Mouse (Mus musculus) lung, postnatal 0 days (tissue): ENCODE measurements around the gene Cers5. TPM values are rescaled to one million over a fixed set of nuclear protein-coding genes. Genes with fewer than 3 reads are reported as not detected.

Experiments used
- ATAC-seq: fragments of 200-750 bp; cut with Nextera tagmentation; 2 replicates; pipeline ENCODE4 v1.8.0; 2017; ENCODE audit warnings: moderate library complexity
- DNase-seq: peaks from one replicate; pipeline ENCODE4 v3.0.0-alpha.2; 2016; ENCODE audit warnings: low spot score
- H3K27ac ChIP-seq: fragments of 300-500 bp; sonication (generic); 2 replicates; pipeline ENCODE4 v1.5.1; 2014; ENCODE audit warnings: antibody characterized with exemption, mild to moderate bottlenecking, low read length, mixed read lengths
- H3K27me3 ChIP-seq: fragments of 300-500 bp; sonication (generic); replicated peaks from 2 replicates; pipeline ENCODE4 v1.6.1; 2014; ENCODE audit warnings: low read length, mixed read lengths; ENCODE audit not compliant: insufficient read depth
- H3K36me3 ChIP-seq: fragments of 300-500 bp; sonication (generic); 2 replicates; pipeline ENCODE4 v1.6.1; 2014; ENCODE audit warnings: low read length, mixed read lengths; ENCODE audit not compliant: insufficient read depth
- H3K4me1 ChIP-seq: fragments of 300-500 bp; sonication (generic); 2 replicates; pipeline ENCODE4 v1.6.1; 2014; ENCODE audit warnings: antibody characterized with exemption, low read depth, low read length, mixed read lengths; ENCODE audit not compliant: insufficient read depth
- H3K4me2 ChIP-seq: fragments of 300-500 bp; sonication (generic); replicated peaks from 2 replicates; pipeline ENCODE4 v1.6.1; 2014; ENCODE audit warnings: low read depth, mild to moderate bottlenecking, low read length, moderate library complexity, mixed read lengths
- H3K4me3 ChIP-seq: fragments of 300-500 bp; sonication (generic); 2 replicates; pipeline ENCODE4 v1.5.1; 2014; ENCODE audit warnings: low read depth, low read length
- H3K9ac ChIP-seq: fragments of 300-500 bp; sonication (generic); replicated peaks from 2 replicates; pipeline ENCODE4 v1.6.1; 2014; ENCODE audit warnings: low read depth, mild to moderate bottlenecking
- H3K9me3 ChIP-seq: fragments of 300-500 bp; sonication (generic); 2 replicates; pipeline ENCODE4 v1.6.1; 2016; ENCODE audit warnings: low read length, mixed read lengths
- CTCF ChIP-seq: IDR thresholded peaks from 2 replicates; pipeline ENCODE4 v1.5.1; 2016; ENCODE audit warnings: antibody characterized with exemption, mild to moderate bottlenecking
- EP300 ChIP-seq: IDR thresholded peaks from 2 replicates; pipeline ENCODE4 v1.6.1; 2016; ENCODE audit warnings: antibody characterized with exemption, mild to moderate bottlenecking, control low read depth
- WGBS: fragments of 180-500 bp; shearing (Covaris S2); extraction: QIAGEN DNeasy Blood & Tissue Kit; methylation state at CpG from one replicate; pipeline ENCODE4 v1.1.7; 2014; 5-methylcytosine and 5-hydroxymethylcytosine counted together
- polyA plus RNA-seq: library from polyadenylated mRNA; unstranded; fragments of >200 nt; fragmentation: Nextera tagmentation; extraction: Ambion mirVana; gene quantifications from 2 replicates; pipeline ENCODE4 v1.2.1, GENCODE M21; 2015

The Cers5 gene
- polyA plus RNA-seq, 1 experiment from 2014 or later, result 67.1 TPM

DNA sequence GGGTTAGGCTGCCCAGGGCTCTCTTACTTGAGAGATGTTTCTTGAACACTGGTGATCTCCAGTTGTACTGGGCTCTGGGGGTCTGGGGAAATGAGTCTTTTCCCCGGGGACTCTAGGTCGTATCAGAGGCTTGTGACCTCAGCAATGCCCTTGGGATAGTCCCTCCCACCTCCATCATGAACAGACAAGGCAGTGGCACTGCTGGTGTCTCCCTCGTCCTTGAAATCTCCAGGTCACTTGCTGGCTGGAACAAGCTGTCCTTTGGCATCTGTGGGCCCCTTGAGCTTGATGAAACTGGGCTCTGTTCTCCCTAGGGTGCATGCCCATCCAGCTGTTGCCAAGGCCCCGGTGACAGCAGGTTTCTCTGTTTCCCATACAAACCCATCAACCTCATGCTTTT is 58.5 kb downstream of the Cers5 start:
- Histone ChIP-seq H3K4me3 (no peak overlapping the region), H3K9me3 (no peaks in the 10 kb centered on the region), H3K4me2 (no peak overlapping the region), H3K4me1 (no peaks in the 10 kb centered on the region), H3K27ac (no peak overlapping the region), H3K27me3 (no peaks in the 10 kb centered on the region), H3K9ac (no peak overlapping the region), H3K36me3 (peaks cover 23% of the 10 kb centered on the region)
- TF ChIP-seq CTCF (no peak), EP300 (no peak)
- ATAC-seq (no peak), DNase-seq (no peak)
- WGBS, result 61% methylated on average over 4 of the region's 4 CpGs

DNA sequence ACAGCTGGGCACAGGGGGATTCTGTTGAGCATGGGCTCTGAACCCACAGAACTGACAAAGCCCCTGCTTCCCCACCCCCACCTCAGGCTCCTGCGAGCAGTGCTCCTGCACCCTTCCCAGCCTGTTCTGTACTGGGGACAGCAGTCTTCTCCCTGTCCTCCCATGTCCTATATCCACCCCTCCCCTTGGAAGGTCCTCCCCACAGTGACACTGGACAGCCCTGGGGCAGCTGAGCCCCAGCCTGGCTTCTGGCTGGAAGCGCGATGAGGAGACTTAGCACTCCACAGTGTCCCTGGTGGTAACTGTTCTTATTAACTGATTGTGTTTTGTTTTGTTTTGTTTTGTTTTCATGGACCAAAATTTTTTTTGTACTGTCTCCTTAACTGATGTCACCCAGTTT is 59.1 kb downstream of the Cers5 start:
- H3K4me3 ChIP-seq, result no peak overlapping the region
- no peaks in the 10 kb centered on the region for H3K4me1 ChIP-seq
- WGBS, result 83% methylated on average over 3 of the region's 3 CpGs
- DNase-seq, result no peak
- H3K9me3 ChIP-seq, result no peaks in the 10 kb centered on the region
- H3K36me3 ChIP-seq, result peaks cover 28% of the 10 kb centered on the region
- ATAC-seq, result no peak
- no peak overlapping the region for H3K4me2 ChIP-seq
- no peak overlapping the region for H3K9ac ChIP-seq
- TF ChIP-seq EP300 (no peak), CTCF (no peak; the same call in 1 of the 2 replicates)
- H3K27ac ChIP-seq, result no peak overlapping the region
- no peaks in the 10 kb centered on the region for H3K27me3 ChIP-seq

DNA sequence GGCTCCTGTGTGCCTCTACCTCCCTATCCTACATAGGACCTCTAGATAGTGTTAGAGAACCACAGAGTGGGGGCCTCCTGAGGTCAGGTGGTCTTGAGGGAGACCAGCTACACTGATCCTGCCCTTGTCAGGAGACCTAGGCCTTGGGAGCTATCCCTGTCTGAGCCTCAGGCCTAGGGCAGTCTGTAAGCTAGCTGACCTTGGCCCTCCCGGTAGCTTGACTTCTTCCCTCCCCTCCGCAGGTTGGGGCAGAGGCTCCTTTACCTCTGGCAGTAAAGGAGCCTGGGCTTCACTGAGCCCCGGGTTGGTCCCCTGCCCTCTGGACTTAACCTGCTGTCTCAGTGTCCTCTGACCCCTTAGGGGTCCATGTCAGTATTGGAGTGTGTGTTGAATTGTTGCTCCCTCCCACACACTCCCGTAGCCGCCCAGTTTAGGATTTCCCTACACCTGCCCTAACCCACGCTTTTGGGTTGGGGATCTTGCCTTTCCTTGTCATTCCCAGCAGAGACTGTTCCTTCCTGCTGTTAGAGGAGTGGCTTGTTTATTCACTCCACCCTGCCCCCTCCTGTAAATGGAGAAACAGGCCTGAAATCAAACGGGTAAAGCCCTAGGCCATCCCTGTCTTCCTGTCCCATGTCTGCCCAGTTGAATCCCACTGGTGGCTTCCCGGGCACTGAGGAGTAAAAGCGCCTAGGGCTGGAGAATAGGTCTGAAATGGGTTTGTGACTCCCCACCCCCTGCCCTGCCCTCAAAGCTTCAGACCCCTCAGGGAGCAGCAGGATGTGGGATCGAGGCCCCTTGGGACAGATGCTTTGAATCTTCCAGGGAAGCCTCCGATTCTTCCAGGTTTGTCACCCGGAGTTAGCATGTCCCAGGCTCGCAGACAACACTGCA is 59.8 kb downstream of the Cers5 start:
- H3K4me3 ChIP-seq, result no peak overlapping the region
- no peak for TF ChIP-seq CTCF
- no peak for TF ChIP-seq EP300
- no peaks in the 10 kb centered on the region for H3K4me1 ChIP-seq
- H3K36me3 ChIP-seq, result peaks cover 32% of the 10 kb centered on the region
- 66% methylated on average over 11 of the region's 13 CpGs for WGBS
- H3K9me3 ChIP-seq, result no peaks in the 10 kb centered on the region
- no peak overlapping the region for H3K9ac ChIP-seq
- ATAC-seq (no peak), DNase-seq (no peak)
- H3K27me3 ChIP-seq, result no peaks in the 10 kb centered on the region
- H3K4me2 ChIP-seq, result no peak overlapping the region
- no peak overlapping the region for H3K27ac ChIP-seq

DNA sequence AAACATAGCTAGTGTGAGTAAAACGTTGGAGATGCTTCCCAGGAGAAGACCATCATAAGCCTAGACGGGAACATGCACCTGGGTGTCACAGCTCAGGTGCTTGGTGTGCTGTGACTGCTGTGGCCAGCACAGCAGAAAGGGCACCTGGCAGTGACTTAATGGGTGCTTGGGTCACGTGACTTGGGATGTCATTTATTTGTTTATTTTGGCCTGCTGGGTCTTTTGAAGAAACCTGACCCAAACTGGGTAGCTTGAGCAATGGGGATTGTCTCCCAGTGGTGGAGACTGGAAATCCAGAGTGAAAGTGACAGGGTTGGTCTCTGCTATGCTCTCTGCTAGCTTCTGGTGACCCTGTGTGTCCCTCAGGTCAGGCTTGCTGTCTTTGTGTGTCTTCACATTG is 61.2 kb downstream of the Cers5 start:
- no peak overlapping the region for H3K27ac ChIP-seq
- H3K4me2 ChIP-seq, result no peak overlapping the region
- H3K9me3 ChIP-seq, result no peaks in the 10 kb centered on the region
- peaks cover 40% of the 10 kb centered on the region for H3K36me3 ChIP-seq
- 58% methylated on average over 3 of the region's 3 CpGs for WGBS
- H3K9ac ChIP-seq, result no peak overlapping the region
- no peaks in the 10 kb centered on the region for H3K27me3 ChIP-seq
- no peaks in the 10 kb centered on the region for H3K4me1 ChIP-seq
- no peak overlapping the region for H3K4me3 ChIP-seq
- no peak for DNase-seq
- no peak for ATAC-seq
- TF ChIP-seq EP300 (no peak), CTCF (no peak)

DNA sequence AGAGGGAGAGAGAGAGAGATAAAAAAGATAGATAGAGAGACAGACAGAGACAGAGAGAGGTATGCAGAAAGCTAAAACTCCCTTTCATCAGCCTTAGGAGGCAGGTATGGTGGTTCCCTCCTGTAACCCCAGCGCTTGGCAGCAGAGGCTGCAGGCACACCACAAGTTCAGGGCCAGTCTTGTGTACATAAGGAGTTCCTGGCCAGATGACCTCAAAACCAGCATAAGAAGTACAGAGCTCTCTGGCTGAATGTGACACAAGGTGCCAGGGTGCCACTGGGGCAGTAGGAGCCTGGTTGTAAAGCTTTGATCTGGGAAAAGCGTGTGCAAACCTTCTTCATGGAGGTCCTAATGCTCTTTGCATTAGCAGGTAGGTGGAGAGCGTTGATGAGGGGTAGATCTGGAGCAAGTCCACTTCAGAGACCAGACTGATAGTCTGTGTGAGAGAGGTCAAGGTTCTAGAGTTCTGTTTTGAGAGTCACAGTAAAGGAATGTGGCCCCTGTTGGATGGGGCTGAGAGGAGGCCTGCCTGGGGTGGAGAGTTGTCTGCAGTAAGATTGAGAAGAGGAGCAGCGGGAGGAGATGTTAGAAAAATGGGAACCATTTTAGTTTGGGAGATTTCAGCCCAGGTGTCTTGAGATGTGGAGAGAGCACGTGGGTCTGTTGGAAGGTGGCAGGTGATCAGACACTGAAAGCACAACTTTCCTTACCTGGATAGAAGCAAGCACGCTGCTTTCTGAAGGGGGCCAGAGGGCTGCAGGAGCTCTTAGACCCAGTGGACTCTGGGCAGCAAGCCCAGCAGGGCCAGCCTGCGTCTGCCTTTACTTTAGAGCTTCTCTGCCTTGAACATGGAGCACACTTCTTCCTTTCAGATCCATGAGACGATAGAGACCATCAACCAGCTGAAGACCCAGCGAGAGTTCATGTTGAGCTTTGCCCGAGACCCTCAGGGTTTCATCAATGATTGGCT is 62.2 kb downstream of the Cers5 start:
- no peak overlapping the region for H3K4me3 ChIP-seq
- H3K36me3 ChIP-seq, result peaks cover 40% of the 10 kb centered on the region
- no peaks in the 10 kb centered on the region for H3K9me3 ChIP-seq
- ATAC-seq (no peak), DNase-seq (no peak)
- no peaks in the 10 kb centered on the region for H3K4me1 ChIP-seq
- TF ChIP-seq CTCF (no peak), EP300 (no peak)
- no peak overlapping the region for H3K27ac ChIP-seq
- 85% methylated on average over 10 of the region's 10 CpGs for WGBS
- H3K27me3 ChIP-seq, result no peaks in the 10 kb centered on the region
- H3K9ac ChIP-seq, result no peak overlapping the region
- no peak overlapping the region for H3K4me2 ChIP-seq

DNA sequence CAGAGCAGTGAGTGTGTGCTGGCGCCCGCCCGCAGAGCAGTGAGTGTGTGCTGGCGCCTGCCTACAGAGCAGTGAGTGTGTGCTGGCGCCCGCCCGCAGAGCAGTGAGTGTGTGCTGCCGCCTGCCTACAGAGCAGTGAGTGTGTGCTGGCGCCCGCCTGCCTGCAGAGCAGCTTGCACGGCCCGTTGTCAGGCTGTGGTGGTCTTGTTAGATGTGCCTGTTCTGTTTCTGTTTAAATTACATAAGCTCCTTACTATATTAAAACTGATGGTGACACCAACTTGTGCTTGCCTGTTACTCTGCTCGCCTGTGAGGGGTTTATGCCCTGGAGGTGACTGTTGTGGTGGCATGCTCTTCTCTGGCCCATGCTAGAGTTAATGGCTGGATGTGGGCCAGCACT is 64.5 kb downstream of the Cers5 start:
- 90% methylated on average over 13 of the region's 13 CpGs for WGBS
- no peak for ATAC-seq

More for the DNA sequence above, 64.5 kb downstream of the Cers5 start:
- DNase-seq, result no peak
- Histone ChIP-seq H3K27ac (no peak overlapping the region), H3K4me2 (no peak overlapping the region), H3K9me3 (no peaks in the 10 kb centered on the region), H3K36me3 (peaks cover 40% of the 10 kb centered on the region), H3K4me1 (no peaks in the 10 kb centered on the region; the same call in 1 of the 2 replicates), H3K27me3 (no peaks in the 10 kb centered on the region), H3K4me3 (no peak overlapping the region), H3K9ac (no peak overlapping the region)
- no peak for TF ChIP-seq CTCF
- TF ChIP-seq EP300, result no peak
